Mouse (Mus musculus): ENCODE results near the gene Ubxn11.

GRCm38 (mm10) chr4:134100245-134100644, 2.1 kb upstream of the Ubxn11 start:
- TF ChIP-seq CTCF (IDR thresholded peaks at IDR 0.05; ENCODE audit: low read depth, low read length) (no peak), POLR2A (IDR thresholded peaks at IDR 0.05; ENCODE audit: extremely low read depth, insufficient read depth, low read length) (no peak)
